Mouse (Mus musculus) stomach, embryonic 15.5 days (tissue): ENCODE measurements around the gene D5Ertd579e. TPM values are rescaled to one million over a fixed set of nuclear protein-coding genes. Genes with fewer than 3 reads are reported as not detected.

Experiments used
- polyA plus RNA-seq: library from polyadenylated mRNA; unstranded; fragments of >200 nt; fragmentation: Nextera tagmentation; extraction: Ambion mirVana; gene quantifications from 2 replicates; pipeline ENCODE4 v1.2.1, GENCODE M21; 2015

D5Ertd579e gene
- polyA plus RNA-seq, 1 experiment from 2014 or later, result 20.0 TPM

Other genes starting within 250 kb of the D5Ertd579e start
- gene Grpel1, start 231.0 kb downstream of the D5Ertd579e start, polyA plus RNA-seq, result 57.1 and 60.5 TPM in 2 replicates
- gene Tada2b, start 211.7 kb downstream of the D5Ertd579e start, polyA plus RNA-seq, result 2.0 and 2.2 TPM in 2 replicates
- gene Ccdc96, start 211.4 kb downstream of the D5Ertd579e start, polyA plus RNA-seq, result 0.10 and 0.27 TPM in 2 replicates
- 28.3 and 31.3 TPM in 2 replicates for gene Tbc1d14, start 102.7 kb downstream of the D5Ertd579e start, polyA plus RNA-seq
- gene Bloc1s4, start 52.6 kb upstream of the D5Ertd579e start, polyA plus RNA-seq, result 23.2 and 26.3 TPM in 2 replicates
- 510 and 539 TPM in 2 replicates for gene Mrfap1, start 100.7 kb upstream of the D5Ertd579e start, polyA plus RNA-seq
- gene Man2b2, start 134.6 kb upstream of the D5Ertd579e start, polyA plus RNA-seq, result 17.9 and 19.2 TPM in 2 replicates
- gene Ppp2r2c, start 172.5 kb upstream of the D5Ertd579e start, polyA plus RNA-seq, result 0.66 and 1.1 TPM in 2 replicates